Mouse (Mus musculus) layer of hippocampus, postnatal 14 days (tissue): ENCODE measurements around the gene Ift27. TPM values are rescaled to one million over a fixed set of nuclear protein-coding genes. Genes with fewer than 3 reads are reported as not detected.

Experiments used
- DNase-seq, 2 experiments: peaks; one replicate each; pipeline ENCODE4 v3.0.0; 2021 to 2022; ENCODE audit warnings: low spot score in 2 of 2, mixed read lengths in 1 of 2
- total RNA-seq, 2 experiments: library from RNA; stranded (reverse); gene quantifications; 2 replicates each; pipeline ENCODE4 v1.2.3; 2021

The Ift27 gene
- total RNA-seq, 2 experiments from 2014 or later = 26.4 to 31.2 TPM

DNA sequence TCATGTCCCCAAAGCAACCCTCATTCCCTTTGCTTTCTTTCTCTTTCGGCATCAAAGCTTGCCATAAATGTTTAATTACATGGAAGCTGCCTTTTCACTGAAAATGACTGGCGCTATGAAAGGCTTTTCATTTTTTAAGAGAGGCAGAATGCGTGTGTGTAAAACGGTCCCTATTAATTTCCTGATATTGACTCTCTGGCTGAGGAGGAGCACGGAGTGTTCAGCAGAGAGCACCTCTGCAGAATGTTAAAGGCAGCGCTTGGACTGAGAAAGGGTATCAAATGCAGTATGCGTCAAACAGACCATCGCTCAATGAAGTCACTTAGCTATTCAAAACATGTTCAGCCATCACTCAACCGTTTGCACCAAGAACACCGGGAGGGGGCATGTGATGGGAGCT lies 57.0 kb downstream of the Ift27 start:
- DNase-seq = no peak

DNA sequence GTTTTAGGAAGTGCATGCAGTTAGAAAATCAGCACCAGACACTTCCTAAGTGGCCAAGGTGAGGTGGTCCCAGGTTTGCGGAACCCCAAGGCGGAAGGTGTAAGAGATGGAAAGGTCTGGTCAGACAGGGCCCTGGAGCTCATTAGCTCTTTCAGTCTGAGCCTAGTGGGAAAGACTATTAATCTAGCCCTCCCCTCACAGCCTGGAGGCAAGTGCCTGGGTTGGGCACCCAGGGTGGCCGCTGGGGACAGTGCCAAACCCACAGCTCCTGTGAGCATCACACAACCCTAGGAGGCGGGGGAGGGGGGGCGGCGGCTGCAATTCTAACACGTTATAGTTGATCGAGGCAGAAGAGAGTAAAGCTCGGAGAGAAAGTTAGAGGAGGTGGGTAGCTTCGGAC lies 57.7 kb downstream of the Ift27 start:
- DNase-seq = no peak

Other genes with a start within 250 kb of the Ift27 start
- gene Txn2, start 245.1 kb downstream of the Ift27 start, total RNA-seq = 100 to 1,000 TPM; 106 to 116 TPM
- 10 to 100 TPM; 10.5 to 11.6 TPM for gene Foxred2, start 217.4 kb downstream of the Ift27 start, total RNA-seq
- 100 to 1,000 TPM in 1 of 2 experiments, 10 to 100 TPM in 1; 99.5 to 100 TPM for gene Eif3d, start 203.3 kb downstream of the Ift27 start, total RNA-seq
- gene Cacng2, start 54.1 kb downstream of the Ift27 start, total RNA-seq = 10 to 100 TPM; 43.3 to 45.8 TPM
- 10 to 100 TPM; 34.6 to 34.9 TPM for gene Pvalb, start 32.3 kb upstream of the Ift27 start, total RNA-seq
- gene Ncf4, start 70.7 kb upstream of the Ift27 start, total RNA-seq = 1 to 10 TPM in 1 of 2 experiments, not detected in 1; 1.7 TPM
- gene Csf2rb2, start 131.6 kb upstream of the Ift27 start, total RNA-seq = 1 to 10 TPM; 2.3 to 2.7 TPM
- 1 to 10 TPM; 3.3 to 3.8 TPM for gene Csf2rb, start 151.6 kb upstream of the Ift27 start, total RNA-seq
- gene Tex33, start 221.8 kb upstream of the Ift27 start, total RNA-seq = under 1 TPM in 1 of 2 experiments, not detected in 1; 0.43 TPM
- 10 to 100 TPM; 35.4 to 45.6 TPM for gene Tst, start 231.8 kb upstream of the Ift27 start, total RNA-seq
- 10 to 100 TPM; 39.5 to 41.9 TPM for gene Mpst, start 232.3 kb upstream of the Ift27 start, total RNA-seq